Mouse (Mus musculus) layer of hippocampus, postnatal 25 days (tissue): ENCODE data around the gene Ano9. TPM values are rescaled to one million over a fixed set of nuclear protein-coding genes. Genes with fewer than 3 reads are reported as not detected.

Experiments used
- DNase-seq, 2 experiments: peaks; one replicate each; pipeline ENCODE4 v3.0.0; 2022; ENCODE audit warnings: mixed read lengths in 2 of 2, low spot score in 1 of 2; ENCODE audit errors: extremely low spot score in 1 of 2
- total RNA-seq, 2 experiments: library from RNA; stranded (reverse); gene quantifications; 2 replicates each; pipeline ENCODE4 v1.2.3; 2021

Ano9 gene
- not detected for total RNA-seq

GRCm38 (mm10) chr7:141117636-141118035 lies at the start of gene Ano9:
Ano9 (minus strand) TSS chr7:141117806.
- no peak for DNase-seq

- no peak for DNase-seq
Measured at GRCm38 (mm10) chr7:141164850-141165249, 47.2 kb upstream of the Ano9 start.

- DNase-seq = no peak
Measured at GRCm38 (mm10) chr7:141164397-141164796, 46.8 kb upstream of the Ano9 start.

GRCm38 (mm10) chr7:141155362-141155761 lies 37.8 kb upstream of the Ano9 start:
- no peak for DNase-seq

- no peak for DNase-seq
Measured at GRCm38 (mm10) chr7:141148639-141149038, 31.0 kb upstream of the Ano9 start.

- DNase-seq = no peak
Measured at GRCm38 (mm10) chr7:141147044-141147443, 29.4 kb upstream of the Ano9 start.

- DNase-seq = no peak
Measured at GRCm38 (mm10) chr7:141146043-141146595, 28.5 kb upstream of the Ano9 start.

GRCm38 (mm10) chr7:141145403-141145802 lies 27.8 kb upstream of the Ano9 start:
- no peak for DNase-seq

GRCm38 (mm10) chr7:141144650-141145049 lies 27.0 kb upstream of the Ano9 start:
- no peak for DNase-seq

- DNase-seq = no peak
Measured at GRCm38 (mm10) chr7:141143861-141144260, 26.3 kb upstream of the Ano9 start.

GRCm38 (mm10) chr7:141143112-141143511 lies 25.5 kb upstream of the Ano9 start:
- peak in 1 of 2 experiments; percentile 30 for DNase-seq

- DNase-seq = no peak
Measured at GRCm38 (mm10) chr7:141141326-141141725, 23.7 kb upstream of the Ano9 start.

- DNase-seq = no peak
Measured at GRCm38 (mm10) chr7:141131904-141132755, 14.5 kb upstream of the Ano9 start.

GRCm38 (mm10) chr7:141131024-141131820 lies 13.6 kb upstream of the Ano9 start:
- peak; percentile 78 to 80 for DNase-seq

- no peak for DNase-seq
Measured at GRCm38 (mm10) chr7:141123517-141123856, 5.9 kb upstream of the Ano9 start.

GRCm38 (mm10) chr7:141122689-141123516 lies 5.3 kb upstream of the Ano9 start:
- peak; percentile 66 to 71 for DNase-seq

GRCm38 (mm10) chr7:141122245-141122644 lies 4.6 kb upstream of the Ano9 start, which contains the start of gene Ptdss2:
Ptdss2 (plus strand) TSS chr7:141122382.
- no peak for DNase-seq

- DNase-seq = no peak
Measured at GRCm38 (mm10) chr7:141121051-141121531, 3.5 kb upstream of the Ano9 start.

- DNase-seq = no peak
Measured at GRCm38 (mm10) chr7:141120605-141121004, 3.0 kb upstream of the Ano9 start.

- no peak for DNase-seq
Measured at GRCm38 (mm10) chr7:141119487-141119886, 1.9 kb upstream of the Ano9 start.
